Comparison of ENCODE assay signal across 9 mouse cellular contexts in genomic region chr7:140922398-140923069, GRCm38 (mm10). TPM values are rescaled to one million over a fixed set of nuclear protein-coding genes. Genes with fewer than 3 reads are reported as not detected.
DNase-seq lines count a peak whose midpoint lies in the region; ATAC-seq lines count a peak whose summit lies in the region.
"Had no signal": no experiment of that assay in that cellular context is flagged by ENCODE, and none has a peak within 500 bp of the region (broad histone marks: within the 10 kb centered on the region; RNA-seq: fewer than 3 reads in every experiment).

No protein-coding gene starts in this region.

- peaks cover 53% of the 10 kb centered on the region for H3K27me3 ChIP-seq in stomach, embryonic 16.5 days (ENCODE audit: control insufficient read depth, insufficient read depth, low read length)

- peak overlapping the region; percentile 48 for H3K4me3 ChIP-seq in stomach, embryonic 16.5 days (replicated peaks; ENCODE audit: low read length)

- H3K9ac ChIP-seq in stomach, embryonic 16.5 days (ENCODE audit: low read length), result peak overlapping the region; percentile 51

- H3K4me2 ChIP-seq in stomach, embryonic 16.5 days (ENCODE audit: low read depth, low read length), result peak overlapping the region; percentile 71

- intact Hi-C loops in heart, postnatal 10 days (cut with DNase I), result no loop called here

- no peaks in the 10 kb centered on the region for H3K36me3 ChIP-seq in stomach, embryonic 16.5 days (ENCODE audit: control insufficient read depth, insufficient read depth, low read length)

- H3K27ac ChIP-seq in stomach, embryonic 16.5 days (ENCODE audit: low read length), result no peak overlapping the region

- DNase-seq in CD4-positive, CD25-positive, alpha-beta regulatory T cell, adult 2 months (ENCODE audit: low read depth, low spot score), result peak; percentile 36
- DNase-seq in Muller cell, postnatal 12 days (ENCODE audit: inconsistent ontology term), result peak; percentile 60
- peak; percentile 64 for DNase-seq in embryo, embryonic 11 days
- peak; percentile 41 to 45 for DNase-seq in heart, postnatal 10 days
- peak; percentile 92 to 95 for DNase-seq in kidney, postnatal 25 days

- peaks cover 12% of the 10 kb centered on the region for H3K4me1 ChIP-seq in stomach, embryonic 16.5 days (ENCODE audit: control insufficient read depth, insufficient read depth, low read length)

- WGBS in stomach, embryonic 16.5 days, result under 1% methylated on average over 49 of the region's 49 CpGs

- ATAC-seq in CD4-positive, CD25-positive, alpha-beta regulatory T cell, adult 4 months, result no peak
- peak; percentile 30 for ATAC-seq in megakaryocyte-erythroid progenitor cell, adult 5-6 weeks (replicated peaks; ENCODE audit: low FRiP score, low TSS enrichment, poor library complexity, severe bottlenecking)
- peak; percentile 26; the same call in 1 of the 2 replicates for ATAC-seq in stomach, embryonic 16.5 days (ENCODE audit: insufficient read depth, low FRiP score)

- H3K9me3 ChIP-seq in stomach, embryonic 16.5 days (replicated peaks; ENCODE audit: control insufficient read depth, low read length), result no peaks in the 10 kb centered on the region

RNA-seq across cellular contexts. Expression of gene Nlrp6, which starts 1.8 kb away (rescaled TPM):
- not detected for polyA plus RNA-seq in CD4-positive, CD25-positive, alpha-beta regulatory T cell, adult 4 months (2017; shearing (Covaris generic))
- not detected for total RNA-seq in heart, postnatal 10 days (2021)
- total RNA-seq in megakaryocyte-erythroid progenitor cell, adult 5-6 weeks (2014; fragmentation: Nextera tagmentation), result 0.52 TPM in 1 of 2 replicates, not detected in the other
- not detected in 2 replicates for total RNA-seq in megakaryocyte-erythroid progenitor cell, adult 5-6 weeks (2017)
- 9.9 and 10.0 TPM in 2 replicates for polyA plus RNA-seq in stomach, embryonic 16.5 days (2015; fragmentation: Nextera tagmentation; extraction: Ambion mirVana)

RNA-seq across cellular contexts. Expression of gene Pgghg, which starts 18.7 kb away (rescaled TPM):
- 10 to 100 TPM; 15.1 to 30.9 TPM for polyA plus RNA-seq in CD4-positive, CD25-positive, alpha-beta regulatory T cell, adult 4 months (2017; shearing (Covaris generic))
- total RNA-seq in heart, postnatal 10 days (2021), result 1 to 10 TPM; 7.7 to 8.6 TPM
- 12.2 and 18.7 TPM in 2 replicates for total RNA-seq in megakaryocyte-erythroid progenitor cell, adult 5-6 weeks (2014; fragmentation: Nextera tagmentation)
- 6.1 and 7.2 TPM in 2 replicates for total RNA-seq in megakaryocyte-erythroid progenitor cell, adult 5-6 weeks (2017)
- 25.6 and 27.3 TPM in 2 replicates for polyA plus RNA-seq in stomach, embryonic 16.5 days (2015; fragmentation: Nextera tagmentation; extraction: Ambion mirVana)

RNA-seq across cellular contexts. Expression of gene Cox8b, which starts 22.3 kb away (rescaled TPM):
- polyA plus RNA-seq in CD4-positive, CD25-positive, alpha-beta regulatory T cell, adult 4 months (2017; shearing (Covaris generic)), result not detected
- total RNA-seq in heart, postnatal 10 days (2021), result 1,000 to 10,000 TPM; 1,771 to 1,883 TPM
- total RNA-seq in megakaryocyte-erythroid progenitor cell, adult 5-6 weeks (2014; fragmentation: Nextera tagmentation), result not detected in 2 replicates
- not detected in 2 replicates for total RNA-seq in megakaryocyte-erythroid progenitor cell, adult 5-6 weeks (2017)
- polyA plus RNA-seq in stomach, embryonic 16.5 days (2015; fragmentation: Nextera tagmentation; extraction: Ambion mirVana), result 1.3 and 19.4 TPM in 2 replicates

RNA-seq across cellular contexts. Expression of gene Ifitm5, which starts 27.6 kb away (rescaled TPM):
- polyA plus RNA-seq in CD4-positive, CD25-positive, alpha-beta regulatory T cell, adult 4 months (2017; shearing (Covaris generic)), result not detected
- 1 to 10 TPM in 1 of 2 experiments, not detected in 1; 1.1 TPM for total RNA-seq in heart, postnatal 10 days (2021)
- total RNA-seq in megakaryocyte-erythroid progenitor cell, adult 5-6 weeks (2014; fragmentation: Nextera tagmentation), result 0.55 TPM in 1 of 2 replicates, not detected in the other
- total RNA-seq in megakaryocyte-erythroid progenitor cell, adult 5-6 weeks (2017), result 2.4 TPM in 1 of 2 replicates, not detected in the other
- polyA plus RNA-seq in stomach, embryonic 16.5 days (2015; fragmentation: Nextera tagmentation; extraction: Ambion mirVana), result 3.8 and 4.4 TPM in 2 replicates

RNA-seq across cellular contexts. Expression of gene Gm45717, which starts 33.2 kb away (rescaled TPM):
- polyA plus RNA-seq in CD4-positive, CD25-positive, alpha-beta regulatory T cell, adult 4 months (2017; shearing (Covaris generic)), result under 1 TPM in 1 of 2 experiments, not detected in 1; 0.82 TPM
- not detected for total RNA-seq in heart, postnatal 10 days (2021)
- not detected in 2 replicates for total RNA-seq in megakaryocyte-erythroid progenitor cell, adult 5-6 weeks (2014; fragmentation: Nextera tagmentation)
- total RNA-seq in megakaryocyte-erythroid progenitor cell, adult 5-6 weeks (2017), result not detected in 2 replicates
- not detected in 2 replicates for polyA plus RNA-seq in stomach, embryonic 16.5 days (2015; fragmentation: Nextera tagmentation; extraction: Ambion mirVana)
- total RNA-seq: gastrocnemius, postnatal 4 days had no signal

Comparison
In these comparisons a context has a peak if more than half of its experiments do, and no peak if none do; other contexts are left out.
1. DNase-seq: peak in every context shown above with its lines; median percentile 94 in kidney, postnatal 25 days; 64 in embryo, embryonic 11 days; 60 in Muller cell, postnatal 12 days; 43 in heart, postnatal 10 days; 36 in CD4-positive, CD25-positive, alpha-beta regulatory T cell, adult 2 months.
2. RNA of gene Cox8b, which starts 22.3 kb away (total RNA-seq): 1,771 to 1,883 TPM in heart, postnatal 10 days; not detected in megakaryocyte-erythroid progenitor cell, adult 5-6 weeks; every median in the first group is over 1,000 times any median in the second.